Mouse (Mus musculus) mesoderm, embryonic 11.5 days (tissue): ENCODE measurements around the gene Olfr312.
A peak's percentile ranks its signal among the peaks of the same experiment; 100 is the strongest.

Experiments
- DNase-seq: peaks from one replicate; pipeline ENCODE4 v3.0.0-alpha.2; 2012; ENCODE audit warnings: low read depth, low spot score

Gene Olfr312

GRCm38 (mm10) chr11:58860744-58861143 lies 31.7 kb downstream of the Olfr312 start:
- DNase-seq, result no peak

GRCm38 (mm10) chr11:58867039-58867953 lies 38.3 kb downstream of the Olfr312 start, which contains the start of gene 2810021J22Rik:
2810021J22Rik (plus strand) TSS chr11:58867216.
- DNase-seq, result peak; percentile 80

GRCm38 (mm10) chr11:58867954-58868330 lies 38.9 kb downstream of the Olfr312 start:
- no peak for DNase-seq

GRCm38 (mm10) chr11:58870961-58871360 lies 41.9 kb downstream of the Olfr312 start:
- no peak for DNase-seq

GRCm38 (mm10) chr11:58883756-58884155 lies 54.7 kb downstream of the Olfr312 start:
- no peak for DNase-seq
